Mouse (Mus musculus): ENCODE results near the gene Tnnt3. TPM values are rescaled to one million over a fixed set of nuclear protein-coding genes. Genes with fewer than 3 reads are reported as not detected.

Gene Tnnt3
- total RNA-seq, 2 experiments from 2014 or later, result 0.67 to 1.8 TPM

GRCm38 (mm10) chr7:142499010-142499721 lies 530 bp downstream of the Tnnt3 start:
- no peak for DNase-seq
- intact Hi-C loops (cut with DNase I), result loop anchor here (5.0 kb wide), 1 partner anchor 182 kb away; no protein-coding TSS in a partner anchor

DNA sequence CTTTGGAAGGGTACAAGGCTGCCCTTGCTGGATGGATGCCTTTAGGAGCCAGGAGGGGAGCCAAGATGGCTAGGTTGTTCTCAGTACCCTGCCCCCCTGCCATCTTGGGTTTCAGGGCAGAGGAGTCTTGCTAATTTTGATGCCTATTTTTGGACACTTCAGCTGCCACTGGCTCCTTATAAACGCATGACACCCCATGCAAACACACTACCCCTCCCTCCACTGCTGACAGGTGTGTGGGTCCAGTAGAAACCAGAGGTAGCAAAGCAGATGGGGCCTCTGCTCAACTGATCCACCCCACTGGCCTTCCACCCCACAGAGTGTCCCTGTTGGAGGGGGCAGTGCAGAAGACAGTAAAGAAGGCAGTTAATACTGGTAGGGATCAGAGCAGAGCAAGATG lies 1.4 kb downstream of the Tnnt3 start:
- intact Hi-C loops (cut with DNase I), result no loop called here
- DNase-seq, result no peak

GRCm38 (mm10) chr7:142503206-142503605 lies 4.6 kb downstream of the Tnnt3 start:
- intact Hi-C loops (cut with DNase I), result no loop called here
- no peak for DNase-seq

DNA sequence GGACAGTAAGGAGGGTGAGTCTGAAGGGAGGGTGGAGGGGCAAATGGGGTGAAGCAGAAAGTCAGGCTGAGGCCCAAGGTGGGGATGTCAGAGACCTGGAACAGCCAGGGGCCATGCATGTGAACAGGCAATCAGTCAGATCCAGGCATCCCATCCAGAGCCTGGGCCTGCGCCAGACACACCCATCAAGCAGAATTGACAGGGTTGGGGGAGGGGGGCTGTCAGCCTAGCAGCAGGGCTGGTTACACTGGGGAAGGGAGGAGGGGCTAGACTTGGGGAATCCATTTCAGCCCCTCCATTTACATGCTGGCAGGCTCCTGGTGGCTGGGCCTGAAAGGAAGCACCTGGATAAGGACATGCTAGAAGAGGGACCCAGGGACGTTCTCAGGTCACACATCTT lies 7.3 kb downstream of the Tnnt3 start:
- DNase-seq, result no peak
- intact Hi-C loops (cut with DNase I), result no loop called here

GRCm38 (mm10) chr7:142506501-142506900 lies 7.9 kb downstream of the Tnnt3 start:
- intact Hi-C loops (cut with DNase I), result no loop called here

GRCm38 (mm10) chr7:142507453-142507852 lies 8.8 kb downstream of the Tnnt3 start:
- intact Hi-C loops (cut with DNase I), result no loop called here
- DNase-seq, result no peak

More at GRCm38 (mm10) chr7:142506501-142506900, 7.9 kb downstream of the Tnnt3 start:
- no peak for DNase-seq

- no peak for DNase-seq
- intact Hi-C loops (cut with DNase I), result no loop called here
Observed at GRCm38 (mm10) chr7:142509518-142509917, 10.9 kb downstream of the Tnnt3 start.

DNA sequence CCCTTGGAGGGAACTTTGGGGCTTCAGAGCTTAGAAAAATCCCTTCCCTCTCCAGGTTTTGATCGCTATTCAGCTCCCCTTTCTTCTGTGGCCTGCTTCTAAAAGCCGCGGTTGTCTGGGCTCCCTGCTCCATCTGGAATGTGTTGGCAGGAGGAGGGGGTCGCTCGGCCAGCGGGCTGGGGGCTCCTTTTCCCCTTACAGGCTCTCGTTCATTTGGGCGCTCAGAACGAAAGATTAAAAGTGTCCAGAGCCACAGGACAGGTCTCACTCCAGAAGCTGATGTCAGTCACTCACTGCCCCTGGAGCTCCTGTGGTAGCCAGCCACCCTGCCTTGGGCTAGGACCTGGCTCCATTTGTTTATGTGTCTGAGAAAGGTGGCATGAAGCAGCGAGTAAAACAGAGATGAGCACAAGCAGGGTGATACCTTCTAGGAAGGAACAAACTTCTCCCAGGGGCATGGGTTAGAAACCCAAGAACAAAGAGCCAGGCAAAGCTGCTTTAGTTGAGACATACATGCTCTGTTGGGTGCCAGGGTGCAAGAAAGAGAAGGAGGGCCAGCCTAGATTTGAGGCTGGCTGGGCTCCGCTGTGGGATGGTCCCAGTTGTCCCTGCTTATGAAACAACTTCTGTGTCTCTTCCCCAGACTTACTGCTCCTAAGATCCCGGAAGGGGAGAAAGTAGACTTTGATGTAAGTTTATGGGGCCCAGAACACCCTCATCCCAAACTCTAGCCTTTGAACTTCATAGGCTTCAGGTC lies 11.6 kb downstream of the Tnnt3 start:
- intact Hi-C loops (cut with DNase I), result no loop called here
- peak in 1 of 2 experiments; percentile 50 for DNase-seq

DNA sequence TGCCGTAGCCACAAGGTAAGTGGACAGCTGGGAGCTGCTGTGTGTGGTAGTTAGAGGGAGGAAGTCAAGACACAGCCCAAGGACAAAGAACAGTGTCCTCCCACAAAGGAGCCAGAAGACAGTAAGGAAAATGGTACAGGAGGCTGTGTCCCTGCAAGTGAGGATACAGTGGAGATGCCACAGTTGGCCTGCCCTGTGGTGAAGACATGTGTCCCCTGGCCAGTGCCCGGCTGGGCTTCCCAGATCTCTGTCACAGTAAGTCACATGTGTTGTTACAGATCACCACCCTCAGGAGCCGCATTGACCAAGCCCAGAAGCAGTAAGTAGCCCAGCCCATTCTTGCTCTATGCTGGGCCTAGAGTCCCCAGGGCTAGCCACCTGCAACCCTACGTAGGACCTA lies 15.4 kb downstream of the Tnnt3 start:
- intact Hi-C loops (cut with DNase I), result no loop called here
- no peak for DNase-seq

GRCm38 (mm10) chr7:142516221-142516978 lies 17.8 kb downstream of the Tnnt3 start:
- intact Hi-C loops (cut with DNase I), result no loop called here

GRCm38 (mm10) chr7:142517531-142517930 lies 18.9 kb downstream of the Tnnt3 start:
- intact Hi-C loops (cut with DNase I), result no loop called here
- DNase-seq, result no peak

More at GRCm38 (mm10) chr7:142516221-142516978, 17.8 kb downstream of the Tnnt3 start:
- no peak for DNase-seq

GRCm38 (mm10) chr7:142520331-142520730 lies 21.7 kb downstream of the Tnnt3 start:
- no peak for DNase-seq
- intact Hi-C loops (cut with DNase I), result no loop called here

DNA sequence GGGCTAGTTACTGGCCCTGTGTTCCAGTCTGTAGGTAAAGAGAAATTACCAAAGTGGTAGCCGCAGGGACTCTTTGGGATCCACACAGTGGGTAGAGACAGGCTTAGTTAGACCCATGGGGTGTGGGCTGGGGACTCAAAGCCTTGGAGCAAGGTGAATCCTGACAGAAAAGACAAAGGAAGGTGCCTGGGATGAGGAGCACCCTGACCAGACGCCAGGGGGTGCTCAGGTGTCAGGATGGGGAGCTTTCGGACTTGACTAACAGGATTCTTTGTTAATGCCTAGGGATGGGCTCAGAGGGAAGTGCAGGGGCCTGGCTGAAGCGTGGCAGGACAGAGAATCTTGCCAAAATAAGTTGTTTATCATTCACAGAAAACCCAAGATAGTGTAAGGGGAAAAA lies 23.7 kb downstream of the Tnnt3 start:
- intact Hi-C loops (cut with DNase I), result loop anchor here (1.0 to 2.0 kb wide), 5 partner anchors 14 to 148 kb away; no protein-coding TSS in a partner anchor
- peak; percentile 51 to 73 for DNase-seq

DNA sequence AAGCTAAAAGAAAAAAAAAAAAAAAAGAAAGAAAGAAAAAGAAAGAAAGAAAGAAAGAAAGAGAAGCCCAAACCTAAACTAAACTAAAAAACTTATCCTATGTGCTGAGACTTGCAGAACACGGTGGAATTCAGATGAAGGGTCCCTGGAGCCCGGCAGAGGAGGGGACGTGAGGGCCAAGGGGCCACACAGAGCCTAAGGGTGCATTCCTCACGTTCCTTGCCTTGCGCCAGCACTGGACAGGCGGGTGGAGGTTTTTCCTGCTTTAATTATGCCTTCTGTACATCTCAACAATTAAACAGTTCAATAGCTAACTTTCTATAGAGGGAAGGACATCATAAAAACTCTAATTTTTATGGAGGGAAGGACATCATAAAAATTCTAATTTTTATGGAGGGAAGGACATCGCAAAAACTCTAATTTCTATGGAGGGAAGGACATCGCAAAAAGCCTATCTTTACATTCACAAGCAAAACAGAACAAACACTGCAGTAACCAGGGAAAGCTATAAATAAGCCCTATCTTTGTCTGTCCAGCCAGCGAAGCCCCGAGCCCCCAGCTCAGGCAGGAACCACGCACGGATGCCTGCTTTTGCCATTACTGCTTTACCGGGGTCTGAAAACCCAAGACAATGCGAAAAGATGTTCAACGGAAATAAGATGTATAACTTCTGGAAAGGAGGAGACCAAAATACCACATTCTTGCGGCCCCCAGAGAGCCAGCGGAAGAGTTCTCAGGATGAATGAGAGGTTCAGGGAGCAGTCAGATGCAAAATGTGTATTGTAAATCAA lies 24.8 kb downstream of the Tnnt3 start:
- intact Hi-C loops (cut with DNase I), result loop anchor here (2.0 kb wide), 4 partner anchors 13 to 147 kb away; no protein-coding TSS in a partner anchor
- DNase-seq, result peak; percentile 38 to 51

GRCm38 (mm10) chr7:142525342-142526178 lies 26.9 kb downstream of the Tnnt3 start:
- DNase-seq, result peak; percentile 34 to 37
- intact Hi-C loops (cut with DNase I), result no loop called here

DNA sequence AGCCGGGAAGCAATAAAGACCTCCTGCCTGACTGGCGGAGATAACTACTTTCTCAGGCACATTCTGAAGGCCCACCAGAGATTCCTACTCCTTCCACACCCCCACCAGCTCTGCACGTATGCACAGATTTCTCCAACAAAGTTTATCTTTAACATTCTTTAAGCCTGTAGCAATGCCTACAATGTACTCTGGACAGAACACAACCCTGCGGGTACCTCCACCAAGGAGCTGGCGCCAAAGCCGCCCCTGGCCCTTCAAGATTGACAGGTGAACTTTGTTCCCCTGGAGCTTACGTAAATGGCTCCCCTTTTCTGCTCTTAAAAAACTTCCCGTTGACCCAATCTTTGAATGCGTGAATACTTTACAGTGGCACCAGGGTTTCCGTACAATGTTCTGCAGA lies 30.7 kb downstream of the Tnnt3 start:
- intact Hi-C loops (cut with DNase I), result no loop called here
- DNase-seq, result no peak

DNA sequence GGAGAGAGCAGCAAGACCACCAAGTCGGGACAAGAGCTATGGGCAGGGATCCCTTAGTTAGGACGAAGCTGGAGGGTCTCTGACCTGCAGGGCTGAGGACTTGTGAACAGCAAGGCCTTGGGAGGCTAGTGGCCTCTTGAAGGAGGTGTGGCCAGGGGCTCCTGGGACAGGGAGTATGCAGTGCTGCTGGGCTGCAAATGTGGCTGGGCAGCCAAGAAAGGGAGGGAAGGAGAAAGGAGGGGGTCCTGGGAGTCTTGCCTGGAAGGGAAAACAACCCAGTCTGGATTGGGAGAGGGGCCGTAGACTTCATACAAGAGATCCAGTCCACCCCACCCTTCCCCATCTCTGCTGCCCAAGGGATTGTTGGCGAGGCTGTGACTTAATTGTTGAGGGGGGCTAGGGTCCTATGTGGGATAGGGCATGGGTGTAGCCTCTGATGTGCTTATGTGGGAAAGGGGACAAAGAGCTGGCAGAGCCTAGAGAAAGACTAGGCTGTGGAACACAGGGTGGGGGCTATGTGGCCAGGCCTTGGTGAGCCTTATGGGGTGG lies 33.4 kb downstream of the Tnnt3 start:
- peak; percentile 59 to 66 for DNase-seq
- intact Hi-C loops (cut with DNase I), result no loop called here

DNA sequence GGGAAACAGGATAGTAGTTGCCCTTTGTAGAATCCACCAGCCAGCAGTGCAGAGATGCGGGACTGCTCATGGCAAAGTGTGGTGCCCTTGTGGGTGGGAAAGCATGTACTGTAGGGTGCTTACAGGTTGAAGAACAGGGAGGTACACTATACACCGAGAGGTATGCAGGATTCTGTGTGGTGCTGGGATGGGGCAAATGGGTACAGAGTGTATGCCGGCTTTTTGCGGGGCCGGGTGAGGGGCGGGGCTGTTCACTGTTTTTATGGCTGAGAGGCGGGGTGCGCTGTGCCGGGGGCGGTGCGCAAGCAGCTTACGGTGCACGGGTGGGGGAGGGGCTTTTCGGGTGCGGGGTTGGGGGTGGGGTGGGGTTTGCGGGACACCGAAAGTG lies 34.0 kb downstream of the Tnnt3 start, which contains the start of gene Mrpl23:
Mrpl23 (plus strand) TSS at position 16 of the 388 bp plus-strand sequence.
- intact Hi-C loops (cut with DNase I), result no loop called here

More for the DNA sequence above, 34.0 kb downstream of the Tnnt3 start, which contains the start of gene Mrpl23:
- DNase-seq, result no peak

Data from heart, postnatal 10 days (tissue).